In genomic region chr11:94870341-94870740, GRCm38 (mm10) we compare ENCODE assay signal across 8 mouse cellular contexts.
A peak's percentile ranks its signal among the peaks of the same experiment; 100 is the strongest.
DNase-seq lines count a peak whose midpoint lies in the region; ATAC-seq lines count a peak whose summit lies in the region.

No protein-coding gene starts in this region.

- peaks cover 43% of the 10 kb centered on the region for H3K27me3 ChIP-seq in midbrain, embryonic 10.5 days (ENCODE audit: low read depth, poor library complexity, severe bottlenecking)
- H3K27me3 ChIP-seq in midbrain, embryonic 13.5 days: peaks cover 41% of the 10 kb centered on the region
- no peaks in the 10 kb centered on the region for H3K27me3 ChIP-seq in embryonic facial prominence, embryonic 14.5 days (replicated peaks; ENCODE audit: control insufficient read depth, insufficient read depth, low read length)
- no peaks in the 10 kb centered on the region for H3K27me3 ChIP-seq in limb, embryonic 11.5 days (ENCODE audit: control insufficient read depth, insufficient read depth, low read length)

- H3K36me3 ChIP-seq in midbrain, embryonic 10.5 days: no peaks in the 10 kb centered on the region
- H3K36me3 ChIP-seq in midbrain, embryonic 13.5 days: no peaks in the 10 kb centered on the region
- no peaks in the 10 kb centered on the region for H3K36me3 ChIP-seq in embryonic facial prominence, embryonic 14.5 days (ENCODE audit: control insufficient read depth, insufficient read depth, low read length)
- no peaks in the 10 kb centered on the region for H3K36me3 ChIP-seq in limb, embryonic 11.5 days (ENCODE audit: control insufficient read depth, insufficient read depth, low read length)

- no peak overlapping the region for H3K9ac ChIP-seq in midbrain, embryonic 13.5 days (replicated peaks)
- H3K9ac ChIP-seq in embryonic facial prominence, embryonic 14.5 days (ENCODE audit: low read depth, low read length): no peak overlapping the region
- no peak overlapping the region for H3K9ac ChIP-seq in limb, embryonic 11.5 days (ENCODE audit: low read length)

- peaks cover 20% of the 10 kb centered on the region for H3K4me1 ChIP-seq in midbrain, embryonic 10.5 days
- peaks cover 11% of the 10 kb centered on the region; the same call in 1 of the 2 replicates for H3K4me1 ChIP-seq in midbrain, embryonic 13.5 days (replicated peaks)
- H3K4me1 ChIP-seq in embryonic facial prominence, embryonic 14.5 days (ENCODE audit: control insufficient read depth, insufficient read depth, low read length): peaks cover 29% of the 10 kb centered on the region
- peaks cover 21% of the 10 kb centered on the region for H3K4me1 ChIP-seq in limb, embryonic 11.5 days (ENCODE audit: control insufficient read depth, insufficient read depth, low read length)

- DNase-seq in midbrain, embryonic 10.5 days (ENCODE audit: low spot score): peak; percentile 62
- peak; percentile 78 for DNase-seq in adrenal gland, postnatal 14 days
- no peak for DNase-seq in embryonic facial prominence, embryonic 14.5 days (ENCODE audit: low spot score)
- peak; percentile 82 for DNase-seq in heart, postnatal 4 days
- peak; percentile 80 for DNase-seq in limb, embryonic 11.5 days (ENCODE audit: low spot score)
- DNase-seq in naive thymus-derived CD4-positive, alpha-beta T cell, adult 2 months (ENCODE audit: low read depth): peak; percentile 39
- peak; percentile 40 to 71 for DNase-seq in urinary bladder, adult 18-20 months (ENCODE audit: low spot score in 2 of 2)

- no peaks in the 10 kb centered on the region for H3K9me3 ChIP-seq in midbrain, embryonic 10.5 days (replicated peaks)
- H3K9me3 ChIP-seq in midbrain, embryonic 13.5 days: no peaks in the 10 kb centered on the region
- no peaks in the 10 kb centered on the region for H3K9me3 ChIP-seq in embryonic facial prominence, embryonic 14.5 days (ENCODE audit: control insufficient read depth, low read length)
- H3K9me3 ChIP-seq in limb, embryonic 11.5 days (ENCODE audit: control insufficient read depth, low read length): no peaks in the 10 kb centered on the region

- ATAC-seq in midbrain, embryonic 13.5 days: no peak
- no peak for ATAC-seq in embryonic facial prominence, embryonic 14.5 days (ENCODE audit: low read depth)
- ATAC-seq in limb, embryonic 11.5 days (ENCODE audit: insufficient number of reproducible peaks, low FRiP score, low TSS enrichment, low read depth): no peak

- H3K4me2 ChIP-seq in midbrain, embryonic 13.5 days (replicated peaks): no peak overlapping the region
- peak overlapping the region; percentile 41 for H3K4me2 ChIP-seq in embryonic facial prominence, embryonic 14.5 days (ENCODE audit: low read depth, low read length)
- no peak overlapping the region for H3K4me2 ChIP-seq in limb, embryonic 11.5 days (ENCODE audit: low read depth, severe bottlenecking)

- WGBS in midbrain, embryonic 10.5 days: 0% methylated on average over 1 of the region's 1 CpGs
- 0% methylated on average over 1 of the region's 1 CpGs for WGBS in midbrain, embryonic 13.5 days
- 0% methylated on average over 1 of the region's 1 CpGs for WGBS in embryonic facial prominence, embryonic 14.5 days
- WGBS in limb, embryonic 11.5 days: 0% methylated on average over 1 of the region's 1 CpGs

- H3K4me3 ChIP-seq in midbrain, embryonic 10.5 days: no peak overlapping the region
- no peak overlapping the region for H3K4me3 ChIP-seq in midbrain, embryonic 13.5 days (replicated peaks)
- no peak overlapping the region for H3K4me3 ChIP-seq in embryonic facial prominence, embryonic 14.5 days (ENCODE audit: low read depth, low read length)
- no peak overlapping the region for H3K4me3 ChIP-seq in limb, embryonic 11.5 days (ENCODE audit: low read depth, low read length)

- H3K27ac ChIP-seq in midbrain, embryonic 10.5 days (replicated peaks): no peak overlapping the region
- no peak overlapping the region for H3K27ac ChIP-seq in midbrain, embryonic 13.5 days
- H3K27ac ChIP-seq in embryonic facial prominence, embryonic 14.5 days (replicated peaks; ENCODE audit: low read depth, low read length): no peak overlapping the region
- no peak overlapping the region for H3K27ac ChIP-seq in limb, embryonic 11.5 days (replicated peaks; ENCODE audit: low read depth, low read length)
